In the genomic region with DNA sequence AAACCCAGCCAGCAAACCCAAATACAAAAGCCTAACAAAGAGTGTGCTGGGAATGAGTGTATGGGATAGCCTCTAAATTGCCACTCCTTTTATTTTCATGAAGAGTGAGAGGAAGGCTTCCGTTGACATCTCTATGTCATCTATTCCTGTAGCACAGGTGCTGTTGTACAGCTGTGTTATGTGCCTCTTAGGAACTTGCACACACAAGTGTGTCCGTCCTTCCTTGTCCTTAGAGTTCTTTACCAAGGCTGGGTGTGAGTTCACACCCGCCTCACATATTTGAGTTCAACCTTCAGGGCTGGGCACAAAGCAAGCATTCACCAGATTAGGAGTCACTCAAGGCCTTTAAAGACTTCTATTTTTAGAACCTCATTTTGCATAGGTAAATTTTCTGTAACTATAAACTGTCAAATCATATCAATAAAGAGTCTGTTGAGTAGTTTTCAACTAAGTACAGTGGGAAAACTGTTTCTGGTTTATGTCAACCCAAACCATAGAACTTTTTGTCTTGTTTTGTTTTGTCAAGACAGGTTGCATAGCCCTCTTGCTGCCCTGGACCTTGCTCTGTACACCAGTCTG, we compare ENCODE assay signal across 28 mouse cellular contexts. TPM values are rescaled to one million over a fixed set of nuclear protein-coding genes. Genes with fewer than 3 reads are reported as not detected.
DNase-seq lines count a peak whose midpoint lies in the region; ATAC-seq and TF ChIP-seq lines count a peak whose summit lies in the region.
"Had no signal": no experiment of that assay in that cellular context is flagged by ENCODE, and none has a peak within 500 bp of the region (broad histone marks: within the 10 kb centered on the region; RNA-seq: fewer than 3 reads in every experiment).

No protein-coding gene starts in this region.

- H3K9me3 ChIP-seq in stomach, postnatal 0 days (ENCODE audit: control insufficient read depth, low read length), result no peaks in the 10 kb centered on the region
- H3K9me3 ChIP-seq: embryonic facial prominence, embryonic 10.5 days; embryonic facial prominence, embryonic 13.5 days; forebrain, embryonic 12.5 days; heart, embryonic 15.5 days; hindbrain, embryonic 10.5 days; hindbrain, embryonic 13.5 days had no signal

- no peak overlapping the region for H3ac ChIP-seq in myocyte (ENCODE audit: control insufficient read depth, insufficient read length)

- no peak for TF ChIP-seq EP300 in stomach, postnatal 0 days (optimal IDR thresholded peaks at IDR 0.05)

- H3K4me3 ChIP-seq in liver, adult 2 months (ENCODE audit: insufficient read depth, low read depth, low read length), result no peak overlapping the region
- no peak overlapping the region for H3K4me3 ChIP-seq in myocyte
- H3K4me3 ChIP-seq in stomach, postnatal 0 days (ENCODE audit: low read depth, low read length), result no peak overlapping the region
- H3K4me3 ChIP-seq: embryonic facial prominence, embryonic 10.5 days; embryonic facial prominence, embryonic 13.5 days; erythroblast, embryonic 14.5 days; forebrain, embryonic 12.5 days; heart, embryonic 12.5 days; heart, embryonic 15.5 days; hindbrain, embryonic 10.5 days; hindbrain, embryonic 13.5 days had no signal

- no peaks in the 10 kb centered on the region; the same call in 1 of the 2 replicates for H3K27me3 ChIP-seq in liver, adult 2 months (ENCODE audit: control insufficient read depth, insufficient read depth, low read length)
- no peaks in the 10 kb centered on the region for H3K27me3 ChIP-seq in myocyte (ENCODE audit: control insufficient read depth, insufficient read depth, insufficient read length)
- no peaks in the 10 kb centered on the region for H3K27me3 ChIP-seq in stomach, postnatal 0 days (ENCODE audit: control insufficient read depth, insufficient read depth, low read length)

- no peaks in the 10 kb centered on the region for H3K79me2 ChIP-seq in liver, adult 2 months (ENCODE audit: control insufficient read depth, insufficient read depth, low read length)
- H3K79me2 ChIP-seq in myocyte (ENCODE audit: control insufficient read depth, insufficient read depth), result peaks cover 71% of the 10 kb centered on the region

- peaks cover 5% of the 10 kb centered on the region; the same call in 1 of the 2 replicates for H3K4me1 ChIP-seq in liver, adult 2 months (ENCODE audit: control insufficient read depth, insufficient read depth, low read length)
- H3K4me1 ChIP-seq in stomach, postnatal 0 days (replicated peaks; ENCODE audit: control insufficient read depth, insufficient read depth), result no peaks in the 10 kb centered on the region

- 92% methylated on average over 3 of the region's 3 CpGs for WGBS in liver, adult 2 months
- 63% methylated on average over 3 of the region's 3 CpGs for WGBS in stomach, postnatal 0 days

- H3K9ac ChIP-seq in liver, adult 2 months (ENCODE audit: low read depth, low read length), result no peak overlapping the region
- no peak overlapping the region for H3K9ac ChIP-seq in stomach, postnatal 0 days (ENCODE audit: low read length)
- H3K9ac ChIP-seq: embryonic facial prominence, embryonic 13.5 days; forebrain, embryonic 12.5 days; heart, embryonic 12.5 days; heart, embryonic 15.5 days; hindbrain, embryonic 13.5 days had no signal

- ATAC-seq in stomach, postnatal 0 days (ENCODE audit: low FRiP score, low TSS enrichment), result peak; percentile 58; the same call in 1 of the 2 replicates
- ATAC-seq: forebrain, embryonic 16.5 days; hindbrain, embryonic 16.5 days had no signal

- DNase-seq in cerebellum, adult 9-10 months, result peak; percentile 9
- no peak for DNase-seq in cerebellum, postnatal 4 days (ENCODE audit: low spot score in 2 of 2)
- peak; percentile 13 for DNase-seq in liver, adult 2 months (ENCODE audit: extremely low read depth, low read depth, low spot score)
- no peak for DNase-seq in liver
- peak; percentile 55 for DNase-seq in stomach, postnatal 0 days (ENCODE audit: low spot score)
- DNase-seq in adrenal gland, adult (ENCODE audit: inconsistent age in 2 of 2, low spot score in 1 of 2), result no peak
- DNase-seq in adrenal gland, postnatal 10 days, result no peak
- DNase-seq: adrenal gland, adult 8-10 months; adrenal gland, postnatal 36 days; B cell, adult 2 months; cerebellum, adult 18-20 months; cerebellum, postnatal 25 days; embryo, embryonic 11 days; gastrocnemius, postnatal 10 days; gastrocnemius, postnatal 36 days; heart, postnatal 10 days; heart, postnatal 36 days had no signal

- H3K4me2 ChIP-seq in myocyte (ENCODE audit: low read depth), result peak overlapping the region; percentile 74
- H3K4me2 ChIP-seq in stomach, postnatal 0 days (replicated peaks; ENCODE audit: low read depth), result no peak overlapping the region
- H3K4me2 ChIP-seq: embryonic facial prominence, embryonic 13.5 days; forebrain, embryonic 12.5 days; heart, embryonic 12.5 days; heart, embryonic 15.5 days; hindbrain, embryonic 13.5 days had no signal

- H3K27ac ChIP-seq in liver, adult 2 months (replicated peaks; ENCODE audit: insufficient read depth, low read depth, low read length), result no peak overlapping the region
- peak overlapping the region; percentile 45 for H3K27ac ChIP-seq in stomach, postnatal 0 days (replicated peaks)
- H3K27ac ChIP-seq: embryonic facial prominence, embryonic 10.5 days; embryonic facial prominence, embryonic 13.5 days; forebrain, embryonic 12.5 days; heart, embryonic 15.5 days; hindbrain, embryonic 10.5 days; hindbrain, embryonic 13.5 days had no signal

- TF ChIP-seq POLR2A in liver, adult 2 months (IDR thresholded peaks at IDR 0.05; ENCODE audit: extremely low read depth, insufficient read depth, low read length), result no peak
- no peak for TF ChIP-seq POLR2A in myocyte (IDR thresholded peaks at IDR 0.05; ENCODE audit: insufficient read length, low read depth)

- no peak for TF ChIP-seq CTCF in liver, adult 2 months (IDR thresholded peaks at IDR 0.05; ENCODE audit: low read depth, low read length)
- no peak for TF ChIP-seq CTCF in stomach, postnatal 0 days (IDR thresholded peaks at IDR 0.05; ENCODE audit: low read depth)

- no peaks in the 10 kb centered on the region for H3K36me3 ChIP-seq in liver, adult 2 months (ENCODE audit: control insufficient read depth, insufficient read depth, low read length)
- peaks cover 2% of the 10 kb centered on the region for H3K36me3 ChIP-seq in myocyte (ENCODE audit: control insufficient read depth, insufficient read depth)
- H3K36me3 ChIP-seq in stomach, postnatal 0 days (ENCODE audit: control insufficient read depth, insufficient read depth, low read length), result no peaks in the 10 kb centered on the region
- H3K36me3 ChIP-seq: embryonic facial prominence, embryonic 10.5 days; embryonic facial prominence, embryonic 13.5 days; forebrain, embryonic 12.5 days; heart, embryonic 12.5 days; heart, embryonic 15.5 days; hindbrain, embryonic 10.5 days; hindbrain, embryonic 13.5 days had no signal

TF ChIP-seq in myocyte, 11 proteins besides CTCF, POLR2A, EP300 and RAD21:
- TF ChIP-seq REST (IDR thresholded peaks at IDR 0.05; ENCODE audit: insufficient read depth, insufficient read length) (no peak), MYOD1 (IDR thresholded peaks at IDR 0.05; ENCODE audit: control insufficient read depth in 1 of 3, insufficient read length in 2 of 3, low read depth in 2 of 3) (peak in 1 of 3 experiments; percentile 25), E2F4 (IDR thresholded peaks at IDR 0.05; ENCODE audit: insufficient read depth) (no peak)

RNA-seq across cellular contexts. Expression of a gene that starts 5.3 kb away (rescaled TPM):
- total RNA-seq in liver, adult 2 months (2014; rRNA removed), result 0.83 and 0.87 TPM in 2 replicates
- 4.4 and 4.5 TPM in 2 replicates for polyA plus RNA-seq in liver, adult 2 months (2012; rRNA removed)
- 61.1 TPM for polyA plus RNA-seq in myocyte (2012; fragmentation: generic; extraction: Trizol)
- polyA plus RNA-seq in stomach, postnatal 0 days (2015; fragmentation: Nextera tagmentation; extraction: Ambion mirVana), result 118 and 130 TPM in 2 replicates
- 1 to 10 TPM; 3.0 to 4.0 TPM for total RNA-seq in adrenal gland, postnatal 10 days (2021)
- polyA plus RNA-seq: erythroblast, embryonic 14.5 days had no signal

Comparison
In these comparisons a context has a peak if more than half of its experiments do, and no peak if none do; other contexts are left out.
1. DNase-seq: peak in cerebellum, adult 9-10 months (single experiment), liver, adult 2 months (single experiment) and stomach, postnatal 0 days (single experiment); none in cerebellum, postnatal 4 days (0 of 2), liver (single experiment), adrenal gland, adult (0 of 2) and adrenal gland, postnatal 10 days (single experiment).
2. RNA of a gene that starts 5.3 kb away (polyA plus RNA-seq): 118 to 130 TPM in stomach, postnatal 0 days and 61.1 TPM in myocyte (single experiment); 4.4 to 4.5 TPM in liver, adult 2 months; every median in the first group is over 10 times any median in the second.